Mouse (Mus musculus) gastrocnemius, postnatal 14 days (tissue): ENCODE measurements around the gene Scarf1. TPM values are rescaled to one million over a fixed set of nuclear protein-coding genes. Genes with fewer than 3 reads are reported as not detected.
A peak's percentile ranks its signal among the peaks of the same experiment; 100 is the strongest.

ENCODE experiments used
- DNase-seq: peaks from one replicate; pipeline ENCODE4 v3.0.0; 2021; ENCODE audit warnings: mixed read lengths
- intact Hi-C: fragments of 180-260 bp; cut with DNase I; formaldehyde crosslinking; loops from one replicate; pipeline ENCODE4 v1.15.1; 2025; ENCODE audit warnings: low total_unique reads
- long read RNA-seq, 2 experiments: library from polyadenylated mRNA; stranded (forward); transcript quantifications; one replicate each; pipeline ENCODE4 v2.0.0; 2021
- total RNA-seq, 2 experiments: library from RNA; stranded (reverse); gene quantifications; 2 replicates each; pipeline ENCODE4 v1.2.3; 2021

Scarf1 gene
- total RNA-seq, result 1 to 10 TPM; 7.1 to 7.2 TPM
- long read RNA-seq, experiment 1, partial matches to known transcripts, result 3 of 7 reads
- long read RNA-seq, experiment 1, other reads (novel, unspliced or antisense), result 0 of 7 reads
- long read RNA-seq, experiment 2, transcript Scarf1-201 (11 exons, 2,887 nt), result major isoform, 7 of 12 reads
- long read RNA-seq, experiment 2, partial matches to known transcripts, result 4 of 12 reads
- long read RNA-seq, experiment 2, other reads (novel, unspliced or antisense), result 1 of 12 reads

- DNase-seq, result peak; percentile 59
- intact Hi-C loops, result no loop called here
Observed at GRCm38 (mm10) chr11:75513336-75513735, at the start of gene Scarf1. Scarf1 (plus strand) TSS chr11:75513540.

GRCm38 (mm10) chr11:75463624-75464023, 49.7 kb upstream of the Scarf1 start:
- intact Hi-C loops, result no loop called here
- no peak for DNase-seq

- DNase-seq, result no peak
- intact Hi-C loops, result no loop called here
Observed at GRCm38 (mm10) chr11:75464417-75464816, 48.9 kb upstream of the Scarf1 start.

GRCm38 (mm10) chr11:75465051-75465450, 48.3 kb upstream of the Scarf1 start:
- DNase-seq, result no peak
- intact Hi-C loops, result no loop called here

GRCm38 (mm10) chr11:75466731-75467505, 46.4 kb upstream of the Scarf1 start:
- intact Hi-C loops, result no loop called here
- no peak for DNase-seq

- DNase-seq, result peak; percentile 84
- intact Hi-C loops, result no loop called here
Observed at GRCm38 (mm10) chr11:75467512-75468215, 45.7 kb upstream of the Scarf1 start.

- intact Hi-C loops, result no loop called here
- no peak for DNase-seq
Observed at GRCm38 (mm10) chr11:75468410-75468809, 44.9 kb upstream of the Scarf1 start.

GRCm38 (mm10) chr11:75469261-75469660, 44.1 kb upstream of the Scarf1 start:
- intact Hi-C loops, result no loop called here
- no peak for DNase-seq

- intact Hi-C loops, result no loop called here
- no peak for DNase-seq
Observed at GRCm38 (mm10) chr11:75470675-75471074, 42.7 kb upstream of the Scarf1 start.

GRCm38 (mm10) chr11:75472469-75473081, 40.8 kb upstream of the Scarf1 start:
- no peak for DNase-seq
- intact Hi-C loops, result no loop called here

GRCm38 (mm10) chr11:75473376-75473775, 40.0 kb upstream of the Scarf1 start:
- no peak for DNase-seq
- intact Hi-C loops, result no loop called here

GRCm38 (mm10) chr11:75486192-75486591, 27.1 kb upstream of the Scarf1 start:
- DNase-seq, result no peak
- intact Hi-C loops, result no loop called here

GRCm38 (mm10) chr11:75486601-75487285, 26.6 kb upstream of the Scarf1 start, which contains the start of gene Prpf8:
Prpf8 (plus strand) TSS chr11:75486816.
- intact Hi-C loops, result no loop called here
- peak; percentile 93 for DNase-seq

- intact Hi-C loops, result no loop called here
- no peak for DNase-seq
Observed at GRCm38 (mm10) chr11:75487496-75487895, 25.8 kb upstream of the Scarf1 start.

- no peak for DNase-seq
- intact Hi-C loops, result no loop called here
Observed at GRCm38 (mm10) chr11:75494296-75495049, 18.9 kb upstream of the Scarf1 start.

- intact Hi-C loops, result no loop called here
- DNase-seq, result no peak
Observed at GRCm38 (mm10) chr11:75498126-75498525, 15.2 kb upstream of the Scarf1 start.

- intact Hi-C loops, result loop anchor here (10.0 kb wide), 1 partner anchor 103 kb away; no protein-coding TSS in a partner anchor
- DNase-seq, result no peak
Observed at GRCm38 (mm10) chr11:75508162-75508561, 5.2 kb upstream of the Scarf1 start.

- DNase-seq, result no peak
- intact Hi-C loops, result loop anchor here (10.0 kb wide), 1 partner anchor 104 kb away; no protein-coding TSS in a partner anchor
Observed at GRCm38 (mm10) chr11:75508904-75509303, 4.4 kb upstream of the Scarf1 start.
